Mouse (Mus musculus): ENCODE measurements at regions not wholly inside any gene's neighbourhood (a gene's known extent, or its start where the extent isn't known, plus 50 kb on each side); places are given as distances from the start of the nearest gene placed in this dataset.

DNA sequence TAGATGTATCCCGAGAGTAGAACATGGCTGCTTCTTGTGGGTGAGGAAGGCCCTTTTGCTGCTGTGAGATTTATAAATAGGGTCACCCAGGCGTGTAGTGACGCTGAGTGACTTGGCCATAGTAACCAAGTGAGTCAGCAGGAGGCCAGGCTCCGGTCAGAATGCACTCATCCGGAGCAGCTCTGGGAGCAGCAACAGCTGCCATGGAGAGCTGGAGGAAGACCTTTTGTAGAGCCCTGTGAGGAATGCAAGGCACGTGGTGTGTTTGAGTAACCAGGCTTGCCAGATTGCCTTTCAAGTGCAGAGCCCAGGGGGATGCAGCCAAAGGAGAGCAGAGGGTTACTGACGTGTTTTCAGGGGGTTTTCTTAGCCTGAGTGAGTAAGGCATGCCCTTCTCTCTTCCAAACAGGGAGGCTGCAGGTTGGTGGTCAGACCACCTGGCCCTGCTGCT, 83.2 kb upstream of the Sec61g start:
- no peak for TF ChIP-seq POLR2A (IDR thresholded peaks at IDR 0.05; ENCODE audit: low read depth, low read length)
- TF ChIP-seq CTCF (IDR thresholded peaks at IDR 0.05; ENCODE audit: extremely low read depth, insufficient read length, insufficient replicate concordance, low read depth, low read length) = no peak

Data from small intestine, adult 2 months (tissue).